Mouse (Mus musculus): ENCODE data around the gene Sin3b.

DNA sequence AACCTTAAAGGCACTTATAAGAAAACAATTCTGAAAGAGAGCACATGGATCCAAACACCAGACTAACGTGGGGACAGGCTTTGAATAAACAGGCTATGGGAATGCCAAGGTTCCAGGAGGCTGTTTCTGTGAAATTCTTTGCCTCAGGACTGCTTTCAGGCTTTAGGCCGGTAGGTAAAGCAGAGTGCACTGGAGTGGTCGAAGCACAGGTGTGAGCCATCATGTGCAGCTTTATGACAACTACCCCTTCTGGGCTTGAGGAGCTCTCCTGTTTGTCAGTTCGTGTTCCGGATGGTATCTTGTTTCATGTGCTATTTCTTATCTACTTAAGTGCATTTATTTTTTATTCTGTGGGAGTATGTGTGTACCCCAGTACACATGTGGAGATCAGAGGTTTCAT is 45.8 kb upstream of the Sin3b start:
- TF ChIP-seq CTCF (conservative IDR thresholded peaks at IDR 0.05; ENCODE audit: low read length) (no peak), NANOG (IDR thresholded peaks at IDR 0.05; ENCODE audit: borderline replicate concordance, low read length) (no peak), POU5F1 (IDR thresholded peaks at IDR 0.05; ENCODE audit: borderline replicate concordance, low read length) (no peak)
